Mouse (Mus musculus) liver, postnatal 0 days (tissue): Measurements from ENCODE around the gene Ints4.

ENCODE experiments used
- CTCF ChIP-seq: sonication (generic); IDR thresholded peaks from 2 replicates; pipeline ENCODE4 v1.5.1; 2016; ENCODE audit warnings: antibody characterized with exemption, low read depth
- EP300 ChIP-seq: IDR thresholded peaks from 2 replicates; pipeline ENCODE4 v1.6.1; 2016; ENCODE audit warnings: antibody characterized with exemption, low read depth, mild to moderate bottlenecking

- TF ChIP-seq EP300 (no peak), CTCF (no peak)
Observed at GRCm38 (mm10) chr7:97546462-97546861, 65.7 kb downstream of the Ints4 start.
